Mouse (Mus musculus) gastrocnemius, postnatal 10 days (tissue): ENCODE measurements at regions not wholly inside any gene's neighbourhood (a gene's known extent, or its start where the extent isn't known, plus 50 kb on each side); places are given as distances from the start of the nearest gene placed in this dataset.

Experiments
- DNase-seq: peaks from one replicate; pipeline ENCODE4 v3.0.0; 2021; ENCODE audit warnings: mixed read lengths

DNA sequence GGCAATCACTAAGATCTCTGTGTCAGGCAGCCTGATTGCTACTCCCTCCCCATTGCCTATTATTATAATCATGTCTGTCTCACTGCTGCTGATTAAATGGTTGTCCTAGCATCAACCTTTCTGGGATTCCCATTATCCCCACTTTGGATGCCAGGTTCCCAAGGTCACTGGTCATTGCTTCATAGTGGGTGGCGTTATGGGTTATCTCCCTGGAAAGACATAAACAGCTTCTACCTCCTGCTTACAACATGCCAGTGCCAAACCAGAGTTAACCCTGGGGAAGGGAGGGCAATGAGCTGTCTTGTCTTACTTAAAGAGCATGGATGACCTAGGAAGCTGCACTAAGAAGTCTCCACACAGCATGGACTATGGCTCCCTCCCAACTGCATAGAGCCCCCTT is 136.9 kb downstream of the Uaca start:
- DNase-seq: no peak

DNA sequence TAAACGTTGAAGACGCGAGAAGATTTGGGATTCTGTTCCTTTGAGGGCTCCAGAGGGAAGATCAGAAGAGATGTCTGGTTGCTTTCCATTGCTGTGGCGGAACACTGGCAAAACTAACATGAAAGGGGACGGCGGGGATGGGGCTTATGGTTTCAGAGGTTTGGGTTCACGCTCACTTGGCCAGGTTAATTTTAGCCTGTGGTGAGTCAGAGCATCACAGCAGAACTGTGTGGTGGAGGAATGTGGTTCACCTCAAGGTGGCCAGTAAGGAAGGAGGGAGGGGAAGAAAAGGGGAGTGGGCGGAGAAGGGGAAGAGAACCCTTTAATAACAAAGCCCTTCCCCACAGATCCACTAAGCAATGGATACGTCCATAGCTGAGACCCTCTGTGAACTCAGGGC is 142.6 kb downstream of the Uaca start:
- no peak for DNase-seq

DNA sequence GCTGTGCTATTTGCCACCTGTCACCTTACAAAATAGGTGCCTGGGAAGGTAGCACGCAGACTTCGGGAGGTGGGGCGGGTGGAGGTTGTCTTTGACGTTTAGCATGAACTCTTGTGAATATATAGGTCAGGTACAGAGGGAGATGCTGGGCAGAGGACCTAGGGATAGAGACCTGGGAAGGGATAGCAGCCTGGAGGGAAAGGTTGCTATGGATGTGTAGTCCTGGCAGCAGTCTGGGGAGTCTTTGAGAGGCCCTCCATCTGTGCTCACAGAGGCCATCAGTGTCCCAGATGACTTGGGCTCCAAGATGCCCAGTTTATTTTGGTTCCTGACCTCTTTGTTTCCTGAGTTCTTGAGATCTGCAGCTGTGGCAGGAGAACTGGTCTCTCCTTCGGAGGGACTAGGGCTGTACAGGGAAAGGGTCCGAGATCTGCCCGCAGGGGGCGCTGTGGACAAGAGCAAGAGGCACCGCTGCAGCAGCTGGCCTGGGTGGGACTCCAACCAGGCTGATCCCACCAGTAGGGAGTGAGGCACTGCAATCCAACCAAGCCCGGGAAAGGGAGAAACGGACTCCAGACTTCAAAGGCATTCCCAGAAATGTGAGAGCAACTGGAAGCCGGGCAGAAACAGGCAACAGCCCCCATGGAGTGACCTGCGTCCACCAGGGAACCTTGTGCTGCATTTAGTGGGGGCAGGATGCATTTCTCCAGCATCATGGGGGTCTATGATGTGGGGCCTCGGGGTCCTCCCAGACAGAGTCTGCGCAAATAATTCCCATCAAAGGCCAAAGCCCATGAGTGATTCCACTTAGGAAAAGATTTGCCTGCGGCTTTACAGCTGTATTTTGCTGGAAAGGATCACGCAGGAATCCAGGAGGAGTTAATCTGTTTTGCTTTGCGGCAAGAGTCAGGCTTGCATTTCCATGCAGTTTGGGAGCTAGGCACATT is 145.8 kb downstream of the Uaca start:
- peak; percentile 98 for DNase-seq

DNA sequence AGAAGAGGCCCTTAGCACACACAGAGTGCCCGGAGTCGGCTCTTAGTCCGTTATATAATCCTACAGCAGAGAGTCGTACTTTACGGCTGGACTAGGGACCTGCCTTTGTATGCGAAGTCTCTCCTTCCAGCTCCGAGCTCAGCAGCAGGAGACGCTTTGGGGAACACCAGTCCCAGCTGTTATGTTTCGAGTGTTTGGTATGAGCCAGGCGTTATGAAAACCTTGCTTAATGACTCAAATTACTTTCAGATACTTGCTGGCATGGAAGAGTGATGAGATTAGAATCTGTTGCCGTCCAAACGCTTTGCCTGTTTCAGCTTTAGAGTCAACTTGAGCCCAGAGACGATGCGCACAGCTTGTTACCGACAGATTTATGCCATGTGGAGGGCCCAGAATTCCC is 153.0 kb downstream of the Uaca start:
- DNase-seq: no peak

DNA sequence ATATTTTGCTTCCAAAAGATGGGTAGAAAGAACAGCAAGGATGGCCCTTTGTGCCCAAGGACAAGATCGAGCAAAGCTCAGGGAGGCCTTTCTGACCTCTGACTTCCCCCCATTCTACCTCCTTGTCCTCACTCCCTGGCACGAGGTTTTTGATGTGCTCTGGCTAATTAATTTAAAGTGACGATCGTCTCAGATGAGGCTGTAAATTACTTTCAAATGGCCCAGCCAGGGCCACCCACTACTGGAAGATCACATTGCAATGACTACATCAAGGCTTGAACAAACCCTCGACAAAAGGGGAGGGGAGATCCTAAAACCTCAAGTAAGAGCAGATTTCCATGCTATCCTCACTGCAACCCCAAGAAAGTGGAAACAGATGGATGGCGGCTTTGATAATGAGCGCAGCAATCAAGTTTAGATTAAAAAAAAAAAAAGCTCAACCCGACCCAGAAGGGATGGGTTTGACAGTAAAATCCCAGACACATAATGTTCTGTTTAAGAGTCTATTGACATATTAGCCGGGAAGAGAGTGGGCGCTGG is 154.3 kb downstream of the Uaca start:
- DNase-seq: no peak

DNA sequence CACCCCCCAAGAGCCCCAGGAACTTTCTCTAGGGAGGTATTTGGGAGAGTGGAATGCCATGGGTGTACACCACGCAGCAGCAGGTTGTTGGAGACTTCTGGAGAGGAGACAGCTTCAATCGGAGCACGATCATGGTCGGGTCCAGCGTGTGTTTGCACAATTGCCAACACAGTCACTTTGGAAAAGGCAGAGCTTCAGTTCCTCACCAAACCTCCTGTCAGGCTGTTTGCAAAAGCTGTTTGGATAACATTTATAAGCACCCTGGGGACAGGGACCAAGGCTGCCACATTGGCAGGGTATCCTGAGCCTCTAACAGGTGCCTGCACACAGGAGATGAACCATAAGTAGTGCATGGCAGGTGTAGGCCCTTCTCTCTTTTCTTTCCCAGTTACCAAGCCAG is 155.8 kb downstream of the Uaca start:
- no peak for DNase-seq

DNA sequence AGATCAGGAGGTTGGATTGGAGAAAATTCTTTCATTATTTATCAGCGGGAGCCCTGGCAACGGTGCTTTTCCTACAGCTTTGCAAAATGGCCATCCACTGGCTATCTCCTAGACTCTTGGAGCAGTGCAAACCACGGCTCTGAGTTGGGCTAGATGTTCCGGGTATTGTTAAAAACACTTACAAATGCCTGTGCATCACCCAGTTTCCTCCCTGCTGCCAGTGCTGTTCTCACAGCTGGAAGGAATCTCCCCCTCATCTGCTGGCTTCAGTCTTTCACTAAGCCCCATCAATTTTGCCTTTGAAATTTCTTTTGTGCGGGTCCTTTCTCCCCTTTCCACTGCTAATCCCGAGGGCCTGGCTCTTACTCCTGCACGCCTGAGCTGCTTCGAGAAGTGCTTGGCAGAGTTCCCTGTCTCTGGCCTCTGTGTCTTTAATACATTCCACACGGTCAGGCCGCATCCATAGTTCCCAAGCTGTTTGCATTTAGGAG is 156.8 kb downstream of the Uaca start:
- DNase-seq: peak; percentile 21

DNA sequence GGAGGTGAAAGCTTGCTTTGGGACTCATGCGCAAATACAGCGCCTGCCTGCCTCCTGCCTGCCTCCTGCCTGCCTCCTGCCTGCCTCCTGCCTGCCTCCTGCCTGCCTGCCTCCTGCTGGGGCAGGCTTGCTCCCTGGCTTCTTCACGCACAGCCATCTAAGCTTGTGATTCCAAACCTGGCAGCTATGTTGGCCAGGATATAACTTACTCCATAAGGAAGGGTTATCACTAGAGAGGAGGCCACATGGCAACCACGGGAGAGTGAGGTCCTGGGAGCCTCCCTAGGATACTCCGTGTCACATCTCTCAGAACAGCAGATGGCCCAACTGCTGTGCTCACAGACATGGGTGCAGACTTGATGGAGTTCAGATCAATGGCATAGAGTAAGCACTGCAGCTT is 163.1 kb downstream of the Uaca start:
- DNase-seq: no peak

DNA sequence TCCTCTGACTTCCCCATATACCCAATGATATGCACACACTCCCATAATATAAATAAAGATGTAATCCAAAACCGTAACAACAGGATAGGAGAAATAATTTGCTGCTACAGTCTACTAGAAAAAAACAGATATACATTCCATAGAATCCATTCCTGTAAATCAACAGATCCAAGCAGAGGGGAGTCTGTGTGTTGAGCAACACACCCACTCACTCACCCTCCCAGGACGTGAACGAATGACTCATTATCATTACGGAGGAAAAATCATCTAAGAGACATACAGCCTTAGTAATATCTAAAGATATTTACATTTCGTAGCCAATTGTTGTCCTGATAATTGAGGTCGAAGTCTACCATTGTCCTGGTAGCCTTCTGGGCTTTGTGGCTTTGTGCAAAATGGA is 165.2 kb downstream of the Uaca start:
- no peak for DNase-seq

DNA sequence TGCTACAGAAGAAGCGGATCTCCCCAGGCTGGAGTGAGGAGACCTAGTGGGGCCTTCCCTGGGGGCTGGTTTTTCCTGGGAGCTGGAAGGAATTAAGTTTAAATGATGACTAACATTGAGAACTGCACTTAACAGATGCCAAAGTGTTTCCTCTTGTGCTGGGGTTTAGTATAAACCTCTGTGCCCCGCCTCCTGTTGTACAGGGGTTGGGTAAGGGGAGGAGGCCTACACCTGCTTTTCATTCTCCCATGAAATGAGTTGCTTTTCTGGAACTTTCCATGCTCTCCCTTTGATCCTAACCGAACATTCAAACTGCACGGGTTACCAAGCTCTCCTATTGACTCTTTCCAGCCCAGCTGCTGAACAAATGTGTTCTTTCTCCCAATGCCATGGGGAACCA is 167.7 kb downstream of the Uaca start:
- no peak for DNase-seq

DNA sequence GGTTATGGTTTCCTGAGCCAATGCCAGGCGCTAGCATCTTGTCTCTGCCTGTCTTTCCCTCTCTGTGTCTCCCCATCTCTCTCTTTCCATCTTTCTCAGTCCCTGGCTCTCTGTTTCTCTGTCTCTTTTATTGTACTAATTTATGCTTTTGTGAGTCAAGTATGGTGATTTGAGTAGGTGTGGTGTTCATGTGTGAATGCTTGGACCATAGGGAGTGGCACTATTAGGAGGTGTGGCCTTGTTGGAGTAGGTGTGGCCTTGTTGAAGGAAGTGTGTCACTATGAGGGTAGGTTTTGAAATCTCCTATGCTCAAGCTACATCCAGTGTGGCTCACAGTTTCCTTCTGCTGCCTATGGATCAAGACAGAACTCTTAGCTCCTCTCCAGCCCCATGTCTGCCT is 171.3 kb downstream of the Uaca start:
- DNase-seq: no peak

DNA sequence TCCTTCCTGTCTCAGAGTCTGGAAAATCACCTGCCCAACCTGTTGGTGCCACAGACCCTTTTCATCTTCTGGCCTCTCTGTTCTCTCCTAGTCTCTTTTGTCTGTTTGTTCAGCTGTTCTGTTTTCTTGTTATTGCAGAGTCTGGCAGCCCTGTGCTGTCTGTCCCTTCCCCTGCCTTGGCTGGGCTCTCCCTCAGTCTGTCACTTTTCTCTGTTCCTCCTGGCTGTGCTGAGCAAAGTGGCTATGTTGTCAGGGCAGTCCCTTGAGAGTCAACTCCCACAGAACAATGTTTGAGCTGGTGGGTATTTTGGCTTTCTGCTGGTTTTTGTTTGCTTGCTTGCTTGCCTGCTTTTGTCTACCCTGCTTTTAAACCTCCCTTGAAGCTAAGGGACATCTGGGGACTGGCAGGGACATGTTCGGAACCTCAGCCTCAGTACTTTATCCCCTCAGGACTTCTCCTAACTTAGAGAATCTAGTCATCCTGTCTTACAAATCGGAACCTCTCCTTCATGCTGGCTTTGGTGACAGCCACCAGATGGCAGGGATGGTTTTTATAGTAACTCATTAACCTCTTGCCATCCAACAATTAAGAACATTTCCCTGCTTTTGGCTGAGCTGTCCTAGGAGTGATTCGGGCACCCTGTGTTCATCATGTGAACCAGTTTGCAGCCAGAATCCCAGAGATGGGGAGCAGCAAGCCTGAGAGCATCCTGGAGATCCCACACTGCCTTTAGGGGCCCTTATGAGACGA is 174.1 kb downstream of the Uaca start:
- DNase-seq: no peak

DNA sequence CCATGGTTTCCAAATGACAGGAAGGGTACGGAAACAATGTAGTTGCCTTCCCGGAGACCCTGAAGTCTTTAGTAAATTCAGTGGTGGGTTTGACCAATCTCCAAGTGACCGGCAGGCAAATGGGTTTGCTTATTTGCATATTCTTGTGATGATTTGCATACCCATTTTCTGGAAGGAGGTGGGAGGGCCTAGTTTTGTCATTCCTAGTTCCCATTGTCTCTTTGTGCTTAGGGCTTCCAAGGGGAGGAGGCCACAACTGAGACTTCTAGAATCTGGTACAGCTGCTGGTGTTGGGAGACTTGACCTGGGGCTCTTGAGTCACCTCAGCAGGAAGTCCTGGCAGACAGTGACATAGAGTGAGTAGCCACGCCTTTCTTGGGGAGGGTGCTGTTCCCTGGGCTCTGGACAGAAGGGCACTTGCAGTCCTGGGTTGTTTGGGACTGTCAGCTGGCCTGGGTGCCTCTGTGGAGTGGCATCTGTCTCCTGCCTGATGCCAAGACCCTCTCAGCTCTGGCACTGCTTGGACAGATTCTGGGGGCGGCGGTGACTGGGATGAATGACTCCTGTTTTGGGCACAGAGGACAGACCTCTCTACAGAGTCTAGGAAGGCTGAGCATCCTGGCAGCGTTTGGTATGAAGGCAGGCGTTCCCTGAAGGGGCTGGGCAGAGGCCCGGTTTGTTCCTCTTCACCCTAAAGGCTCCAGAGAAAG is 178.0 kb downstream of the Uaca start:
- no peak for DNase-seq

DNA sequence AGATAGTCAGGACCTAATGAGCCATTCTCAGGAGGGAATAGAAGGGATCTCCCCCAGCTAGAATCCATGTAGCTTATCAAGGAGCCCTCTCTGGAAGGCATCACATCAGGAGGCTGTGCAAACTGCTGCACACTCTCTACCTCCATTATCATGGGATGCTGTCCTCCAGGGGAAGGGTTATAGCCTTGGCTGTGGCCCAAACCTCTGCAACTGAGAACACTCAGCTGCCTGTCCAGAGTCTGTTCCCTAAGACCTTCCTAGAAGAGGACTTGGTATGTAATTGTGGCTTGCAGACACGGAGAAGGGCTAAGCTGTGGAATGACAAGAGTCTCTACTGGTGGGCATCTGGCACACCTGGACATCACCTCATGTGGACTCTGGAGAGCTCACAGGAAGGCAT is 180.2 kb downstream of the Uaca start:
- no peak for DNase-seq

DNA sequence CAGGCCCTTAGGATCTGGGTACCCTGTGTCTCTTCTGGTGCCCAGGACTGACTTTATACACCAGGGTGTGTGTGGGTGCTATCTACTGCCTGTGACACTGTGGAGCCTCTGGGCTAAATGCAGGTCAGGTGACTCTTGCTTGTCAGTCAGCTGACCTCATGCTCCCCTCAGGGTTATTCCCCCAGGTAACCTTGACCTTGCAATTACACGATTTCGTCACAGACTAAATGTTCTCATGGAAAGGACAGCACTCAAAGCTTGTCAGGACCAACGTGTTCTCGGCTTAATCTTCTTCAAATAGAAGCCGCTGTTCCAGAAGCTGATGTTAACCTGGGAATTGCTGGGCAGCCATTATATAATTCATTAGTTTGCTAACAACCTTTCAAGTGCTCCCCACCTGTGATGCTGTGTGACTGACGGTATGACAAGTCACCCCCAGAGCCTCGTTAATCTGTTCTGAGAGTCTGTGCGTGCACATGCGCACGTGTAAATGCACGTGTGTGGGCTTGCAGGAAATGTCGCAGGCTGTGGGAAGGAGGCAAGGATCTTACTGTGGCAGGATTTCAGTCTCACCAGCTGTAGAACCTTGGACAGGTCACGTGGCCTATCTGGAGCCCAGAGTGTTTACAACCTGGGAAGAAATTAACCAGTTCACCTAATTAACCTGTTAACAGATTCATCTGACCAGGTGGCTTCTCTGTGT is 188.2 kb downstream of the Uaca start:
- DNase-seq: no peak

DNA sequence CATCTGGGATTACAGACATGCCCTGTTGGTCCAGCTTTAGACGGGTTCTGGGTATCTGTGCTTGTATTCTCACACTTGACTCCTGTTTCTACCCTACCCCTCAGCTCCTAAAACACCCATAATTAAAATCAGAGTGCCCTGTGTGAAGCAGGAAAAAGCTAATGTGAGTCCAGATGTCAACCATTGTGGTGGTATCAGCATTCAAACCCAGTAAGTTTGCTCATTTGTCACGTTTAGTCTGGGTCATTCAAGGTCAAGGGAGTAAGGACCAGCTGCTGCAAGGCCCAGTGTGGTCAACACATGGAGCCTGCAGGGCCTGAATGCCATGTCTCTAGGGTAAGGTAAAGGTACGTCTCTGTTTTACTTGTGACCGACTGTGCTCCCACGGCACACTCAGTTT is 188.9 kb downstream of the Uaca start:
- DNase-seq: no peak

DNA sequence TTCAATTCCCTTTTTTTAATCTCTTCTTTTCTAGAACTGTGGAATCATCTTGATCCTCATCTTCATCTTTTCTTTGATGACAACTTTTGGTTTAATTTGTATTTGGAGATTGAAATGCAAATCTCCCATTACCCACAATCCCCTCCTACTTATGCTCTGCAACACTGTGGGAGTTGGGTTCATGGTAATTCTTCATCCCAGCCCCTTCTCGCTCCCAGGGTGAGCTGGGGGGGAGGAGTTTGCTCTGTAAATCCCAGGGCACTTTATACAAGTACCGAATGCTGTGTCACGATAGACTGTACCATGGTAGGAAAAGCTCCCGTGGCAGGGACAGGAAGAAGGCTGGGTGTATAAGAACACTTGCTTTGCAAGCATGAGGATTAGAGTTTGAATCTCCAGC is 193.8 kb downstream of the Uaca start:
- DNase-seq: no peak

DNA sequence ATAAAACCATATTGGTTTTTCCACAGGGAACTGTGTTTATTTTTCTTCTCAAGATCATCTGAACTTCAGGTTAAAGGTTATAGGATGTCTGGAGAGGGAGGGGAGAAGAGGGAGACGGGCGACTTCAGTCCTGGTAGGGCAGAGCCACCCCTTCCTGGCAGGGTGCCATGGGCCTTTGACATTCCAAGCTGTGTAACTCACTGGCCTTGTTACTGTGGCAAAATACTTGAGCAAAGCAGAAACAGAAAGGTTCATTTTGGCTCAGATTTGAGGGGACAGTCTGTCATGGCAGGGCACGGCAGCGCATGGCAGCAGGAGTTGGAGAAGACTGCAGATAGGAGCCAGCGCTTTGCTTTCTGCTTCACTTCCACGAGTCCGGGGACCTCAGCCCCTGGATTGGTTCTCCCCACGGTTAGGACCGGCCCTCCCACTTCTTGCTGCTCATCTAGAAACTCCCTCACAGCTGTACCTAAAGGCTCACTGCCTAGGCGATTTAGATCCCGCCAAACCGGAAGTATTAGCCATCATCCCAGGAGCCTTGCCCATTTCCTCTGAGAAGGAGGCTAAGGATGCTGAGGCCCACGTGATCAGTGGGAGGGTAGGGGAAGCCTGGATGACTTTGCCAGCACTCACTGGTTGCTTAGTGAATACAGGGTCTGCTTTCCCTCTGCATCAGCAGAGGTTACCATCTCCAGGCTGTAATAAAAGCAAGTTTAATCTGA is 195.5 kb downstream of the Uaca start:
- peak; percentile 29 for DNase-seq

DNA sequence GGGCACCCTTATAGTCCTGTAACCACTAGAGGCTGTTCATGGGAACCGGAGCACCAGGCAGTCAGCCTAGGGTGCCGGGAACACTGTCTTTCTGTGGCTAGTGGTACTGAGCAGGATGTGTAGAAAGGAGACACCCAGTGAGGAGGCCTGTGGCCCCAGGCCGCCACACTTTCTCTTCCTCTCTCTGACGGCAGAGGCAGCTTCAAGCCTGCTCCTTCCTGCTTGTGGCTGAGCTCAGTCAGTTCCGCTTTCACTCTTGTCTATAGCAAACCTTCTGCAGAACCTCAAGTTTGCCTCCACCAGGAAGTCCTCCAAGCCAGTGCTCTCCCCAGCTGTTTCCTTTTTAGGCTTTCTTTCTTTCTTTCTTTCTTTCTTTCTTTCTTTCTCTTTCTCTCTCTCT is 197.2 kb downstream of the Uaca start:
- DNase-seq: no peak

DNA sequence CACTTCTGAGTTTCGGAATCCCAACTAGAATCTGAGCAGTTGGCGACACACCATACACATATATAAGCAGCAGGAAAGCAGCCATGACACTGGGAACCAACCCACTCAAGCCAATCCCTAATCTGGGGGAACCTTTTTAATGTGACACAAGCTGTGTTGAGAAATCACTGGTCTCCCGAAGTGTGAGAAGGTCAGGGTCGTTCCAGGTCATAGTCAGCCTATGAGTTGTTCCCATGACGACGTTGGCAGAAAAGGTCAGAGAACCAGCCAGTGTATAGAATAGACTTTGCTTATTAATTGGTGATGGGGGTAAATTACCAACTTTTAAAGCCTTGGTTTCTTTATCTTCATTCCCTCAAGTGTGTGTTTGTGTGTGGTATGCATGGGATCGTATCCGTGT is 199.3 kb downstream of the Uaca start:
- DNase-seq: no peak

DNA sequence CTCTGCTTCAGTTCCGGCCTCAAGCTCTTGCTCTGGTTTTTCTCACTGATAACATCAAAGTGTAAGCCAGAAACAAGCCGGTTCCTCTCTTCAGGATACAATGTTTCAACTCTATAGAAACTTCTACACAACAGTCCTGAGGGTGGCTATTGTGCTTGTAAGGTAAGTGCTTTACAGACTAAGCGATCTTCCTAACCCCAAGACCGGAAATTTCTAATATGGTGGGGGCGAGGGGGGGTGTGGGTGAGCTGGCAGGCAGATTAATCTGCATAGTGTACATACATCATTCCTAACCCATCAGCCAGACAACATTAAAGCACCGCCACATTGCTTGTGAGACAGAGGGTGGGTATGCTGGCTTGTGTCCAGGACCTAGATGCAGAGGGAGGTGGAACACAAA is 200.8 kb downstream of the Uaca start:
- no peak for DNase-seq
